Mouse (Mus musculus) frontal cortex, postnatal 36 days (tissue): ENCODE results near the gene Tmem269.
A peak's percentile ranks its signal among the peaks of the same experiment; 100 is the strongest.

Source experiments
- DNase-seq, 2 experiments: peaks; one replicate each; pipeline ENCODE4 v3.0.0; 2022; ENCODE audit warnings: low spot score in 2 of 2

Tmem269 gene

GRCm38 (mm10) chr4:119181456-119181855 is 36.6 kb downstream of the Tmem269 start:
- DNase-seq = no peak

GRCm38 (mm10) chr4:119180133-119180707 is 37.8 kb downstream of the Tmem269 start:
- DNase-seq = no peak

- no peak for DNase-seq
These were observed 39.7 kb downstream of the Tmem269 start for GRCm38 (mm10) chr4:119178331-119178730.

- DNase-seq = no peak
These were observed 40.3 kb downstream of the Tmem269 start for GRCm38 (mm10) chr4:119177702-119178101.

GRCm38 (mm10) chr4:119173851-119174453 is 44.1 kb downstream of the Tmem269 start, which contains the start of gene Zfp691:
Zfp691 (minus strand) TSS chr4:119174195.
- peak; percentile 93 to 98 for DNase-seq

GRCm38 (mm10) chr4:119172919-119173650 is 44.9 kb downstream of the Tmem269 start:
- DNase-seq = peak; percentile 36 to 38

DNA sequence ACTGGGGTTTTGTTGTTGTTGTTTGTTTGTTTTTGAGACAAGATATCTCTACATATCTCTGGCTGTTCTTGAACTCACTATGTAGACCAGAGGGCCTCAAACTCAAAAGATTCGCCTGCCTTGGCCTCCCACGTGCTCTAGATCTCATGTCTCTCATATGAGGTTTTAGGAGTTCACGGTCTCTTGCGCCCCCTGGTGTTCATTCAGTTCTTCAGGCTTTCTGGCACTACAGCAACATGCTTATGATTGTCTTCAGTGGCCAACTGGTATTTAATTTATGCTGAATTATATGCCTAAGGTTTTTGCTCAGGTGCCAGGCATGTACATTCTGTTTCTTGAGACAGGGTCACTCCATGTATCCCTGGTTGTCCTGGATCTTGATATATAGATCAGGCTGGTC is 50.4 kb downstream of the Tmem269 start:
- DNase-seq = peak; percentile 84 to 89

DNA sequence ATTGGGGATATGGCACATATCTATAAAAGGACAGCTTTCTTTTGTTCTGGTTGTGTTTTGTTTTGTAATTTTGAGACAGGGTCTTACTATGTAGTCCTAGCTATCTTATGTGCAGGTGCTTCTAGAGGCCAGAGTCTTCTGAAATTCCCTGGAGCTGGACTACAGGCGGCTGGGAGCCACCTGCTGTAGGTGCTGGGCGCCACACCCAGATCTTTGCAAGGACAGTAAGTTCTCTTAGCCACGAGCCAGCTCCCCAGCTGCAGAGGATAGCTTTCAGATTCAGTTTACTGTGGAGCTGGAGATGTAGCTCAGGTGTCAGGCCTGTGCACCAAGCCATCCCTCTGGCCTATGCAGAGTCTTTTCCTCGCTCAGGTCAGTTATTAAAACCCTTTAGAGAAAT is 50.9 kb downstream of the Tmem269 start:
- no peak for DNase-seq

- DNase-seq = no peak
These were observed 52.1 kb downstream of the Tmem269 start for GRCm38 (mm10) chr4:119165916-119166315.

DNA sequence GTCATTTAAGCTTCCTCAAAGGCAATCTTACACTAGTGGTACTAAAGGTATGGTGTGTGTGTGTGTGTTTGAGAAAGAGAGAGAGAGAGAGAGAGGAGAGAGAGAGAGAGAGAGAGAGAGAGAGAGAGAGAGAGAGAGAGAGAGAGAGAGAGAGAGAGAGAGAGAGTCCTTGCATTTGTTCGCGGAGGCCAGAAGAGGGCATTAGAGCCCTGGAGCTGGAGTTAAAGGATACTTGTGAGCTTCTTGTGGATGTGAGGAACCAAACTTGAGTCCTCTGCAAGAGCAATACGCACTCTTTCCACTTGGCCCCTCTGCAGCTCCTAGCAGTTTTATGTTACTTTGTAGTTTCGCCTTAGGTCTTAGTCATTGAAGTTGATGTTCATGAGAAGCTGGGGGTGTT is 55.0 kb downstream of the Tmem269 start:
- DNase-seq = no peak

DNA sequence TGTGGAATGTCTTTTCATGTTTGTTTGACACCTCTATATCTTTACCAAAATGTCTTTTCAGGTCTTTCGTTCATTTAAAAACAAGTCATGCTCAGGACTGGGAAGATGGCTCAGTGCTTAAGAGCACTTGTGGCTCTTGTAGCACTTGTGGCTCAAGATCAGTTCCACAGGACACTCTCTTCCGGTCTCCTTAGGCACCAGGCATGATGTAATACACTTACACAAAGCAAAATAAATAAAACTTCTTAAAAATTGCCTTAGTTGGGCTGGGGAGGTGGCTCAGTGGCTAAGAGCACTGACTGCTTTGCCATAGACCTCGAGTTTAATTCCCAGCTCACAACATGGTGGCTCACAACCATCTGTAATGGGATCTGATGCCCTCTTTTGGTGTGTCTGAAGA is 56.7 kb downstream of the Tmem269 start:
- no peak for DNase-seq

DNA sequence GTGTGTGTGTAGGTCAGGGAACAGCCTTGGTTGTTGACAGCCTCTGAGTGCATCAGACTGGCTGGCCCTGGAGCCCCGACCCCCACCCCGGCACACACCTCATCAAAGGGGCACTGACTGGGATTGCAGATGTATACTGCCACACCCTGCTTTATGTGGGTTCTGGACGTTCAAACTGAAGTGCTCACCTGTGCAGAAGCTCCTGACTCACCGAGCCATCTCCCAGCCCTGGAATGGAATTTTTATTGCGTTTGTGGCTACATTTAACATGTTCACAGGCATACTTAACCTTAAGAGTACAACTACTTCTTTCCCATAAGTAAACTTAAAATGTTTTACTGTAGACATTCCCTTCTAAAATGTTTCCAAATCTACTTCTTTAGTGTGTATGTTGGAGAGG is 60.1 kb downstream of the Tmem269 start:
- no peak for DNase-seq

GRCm38 (mm10) chr4:119157186-119157585 is 60.8 kb downstream of the Tmem269 start:
- DNase-seq = peak in 1 of 2 experiments; percentile 58
